Mouse (Mus musculus): ENCODE data around the gene Castor2. TPM values are rescaled to one million over a fixed set of nuclear protein-coding genes. Genes with fewer than 3 reads are reported as not detected.

Gene Castor2
- total and polyA plus RNA-seq, 3 experiments, result 0.35 to 3.9 (median 1.3) TPM

GRCm38 (mm10) chr5:134175696-134176095, 76.2 kb downstream of the Castor2 start:
- peak; percentile 54 for DNase-seq (ENCODE audit: extremely low read depth)
- Histone ChIP-seq H3K4me1 (ENCODE audit: control insufficient read depth in 1 of 2, insufficient read depth in 2 of 2) (peaks cover 4 to 46% of the 10 kb centered on the region in 2 experiments; a peak in 3 of 4 replicates), H3K4me2 (ENCODE audit: insufficient read depth, low read depth, poor library complexity, severe bottlenecking) (peak overlapping the region; percentile 83), H3K27me3 (replicated peaks) (no peaks in the 10 kb centered on the region), H3K79me2 (replicated peaks; ENCODE audit: control insufficient read depth, extremely low read depth, insufficient read depth, poor library complexity, severe bottlenecking) (peaks cover 18% of the 10 kb centered on the region), H3K9ac (ENCODE audit: insufficient read depth, low read depth) (peak overlapping the region; percentile 81), H3K27ac (ENCODE audit: insufficient read depth, low read depth) (peak overlapping the region; percentile 55; the same call in 1 of the 2 replicates), H3K4me3 (replicated peaks in 1 of 3; ENCODE audit: low read depth in 2 of 3, low read length in 2 of 3, poor library complexity in 1 of 3) (peak overlapping the region; percentile 81 to 96 (median 92)), H3K9me3 (replicated peaks; ENCODE audit: low read length) (no peaks in the 10 kb centered on the region), H3K36me3 (replicated peaks in 1 of 2; ENCODE audit: control insufficient read depth in 1 of 2, insufficient read depth in 1 of 2, low read length in 1 of 2) (peaks cover 16 to 36% of the 10 kb centered on the region in 2 experiments)
- in situ Hi-C loops (cut with MboI; ENCODE audit: low pct_ligation_motif_present, low pct_unique_long_range_greater_than_20kb, low sequenced_read_pairs) (no loop called here), dilution Hi-C loops (cut with MboI; ENCODE audit: extremely low pct_ligation_motif_present, extremely low pct_unique_long_range_greater_than_20kb, low sequenced_read_pairs) (no loop called here)
- TF ChIP-seq PAX5 (IDR thresholded peaks at IDR 0.05; ENCODE audit: low read length), result no peak
- peak; percentile 77; the same call in 1 of the 2 replicates for TF ChIP-seq TBP (conservative IDR thresholded peaks at IDR 0.05; ENCODE audit: low read depth, low read length)

GRCm38 (mm10) chr5:134176169-134176881, 76.8 kb downstream of the Castor2 start, which contains the start of gene Rcc1l:
Rcc1l (minus strand) TSS chr5:134176774.
- DNase-seq (ENCODE audit: extremely low read depth), result peak; percentile 91
- H3K9me3 ChIP-seq (replicated peaks; ENCODE audit: low read length), result no peaks in the 10 kb centered on the region
- in situ Hi-C loops (cut with MboI; ENCODE audit: low pct_ligation_motif_present, low pct_unique_long_range_greater_than_20kb, low sequenced_read_pairs), result no loop called here
- peaks cover 4 to 46% of the 10 kb centered on the region in 2 experiments; a peak in 3 of 4 replicates for H3K4me1 ChIP-seq (ENCODE audit: control insufficient read depth in 1 of 2, insufficient read depth in 2 of 2)
- H3K9ac ChIP-seq (ENCODE audit: insufficient read depth, low read depth), result peak within 1 kb of the TSS; percentile 81
- no peaks in the 10 kb centered on the region for H3K27me3 ChIP-seq (replicated peaks)
- dilution Hi-C loops (cut with MboI; ENCODE audit: extremely low pct_ligation_motif_present, extremely low pct_unique_long_range_greater_than_20kb, low sequenced_read_pairs), result no loop called here
- H3K4me3 ChIP-seq (replicated peaks in 1 of 3; ENCODE audit: low read depth in 2 of 3, low read length in 2 of 3, poor library complexity in 1 of 3), result peak within 1 kb of the TSS; percentile 81 to 96 (median 92)
- peaks cover 18% of the 10 kb centered on the region for H3K79me2 ChIP-seq (replicated peaks; ENCODE audit: control insufficient read depth, extremely low read depth, insufficient read depth, poor library complexity, severe bottlenecking)
- H3K36me3 ChIP-seq (replicated peaks in 1 of 2; ENCODE audit: control insufficient read depth in 1 of 2, insufficient read depth in 1 of 2, low read length in 1 of 2), result peaks cover 13 to 30% of the 10 kb centered on the region in 2 experiments
- peak within 1 kb of the TSS; percentile 83 for H3K4me2 ChIP-seq (ENCODE audit: insufficient read depth, low read depth, poor library complexity, severe bottlenecking)
- peak within 1 kb of the TSS; percentile 55 for H3K27ac ChIP-seq (ENCODE audit: insufficient read depth, low read depth)
- TF ChIP-seq MYC (IDR thresholded peaks at IDR 0.05; ENCODE audit: low read depth, low read length) (peak; percentile 69), RAD21 (IDR thresholded peaks at IDR 0.05; ENCODE audit: low read depth, low read length) (no peak), SIN3A (IDR thresholded peaks at IDR 0.05; ENCODE audit: low read length) (peak; percentile 97), ETS1 (conservative IDR thresholded peaks at IDR 0.05; ENCODE audit: low read depth, low read length) (no peak), SMC3 (IDR thresholded peaks at IDR 0.05; ENCODE audit: low read depth, low read length) (no peak), EP300 (IDR thresholded peaks at IDR 0.05; ENCODE audit: low read length) (no peak), POLR2AphosphoS2 (IDR thresholded peaks at IDR 0.05; ENCODE audit: low read depth, low read length) (peak; percentile 55; the same call in 1 of the 2 replicates), MAZ (IDR thresholded peaks at IDR 0.05; ENCODE audit: low read depth, low read length) (no peak), USF1 (IDR thresholded peaks at IDR 0.05; ENCODE audit: low read depth, low read length) (no peak), USF2 (conservative IDR thresholded peaks at IDR 0.05; ENCODE audit: low read depth, low read length) (no peak), ZNF384 (IDR thresholded peaks at IDR 0.05; ENCODE audit: low read depth, low read length) (no peak), ZKSCAN1 (IDR thresholded peaks at IDR 0.05; ENCODE audit: borderline replicate concordance, low read depth, low read length) (no peak), ELF1 (IDR thresholded peaks at IDR 0.05; ENCODE audit: low read depth, low read length) (peak; percentile 74), UBTF (IDR thresholded peaks at IDR 0.05; ENCODE audit: low read depth, low read length) (peak; percentile 86; the same call in 1 of the 2 replicates), IRF4 (IDR thresholded peaks at IDR 0.05; ENCODE audit: low read depth, low read length) (no peak), BHLHE40 (IDR thresholded peaks at IDR 0.05; ENCODE audit: low read depth, low read length) (no peak), NELFE (IDR thresholded peaks at IDR 0.05; ENCODE audit: low read depth, low read length) (peak; percentile 40), MXI1 (IDR thresholded peaks at IDR 0.05; ENCODE audit: low read depth, low read length) (peak; percentile 100), ZC3H11A (IDR thresholded peaks at IDR 0.05; ENCODE audit: low read depth, low read length) (no peak), TCF12 (IDR thresholded peaks at IDR 0.05; ENCODE audit: low read depth, low read length) (peak; percentile 88; the same call in 1 of the 2 replicates), PAX5 (IDR thresholded peaks at IDR 0.05; ENCODE audit: low read length) (no peak), JUND (conservative IDR thresholded peaks at IDR 0.05; ENCODE audit: low read depth, low read length) (no peak), JUN (IDR thresholded peaks at IDR 0.05; ENCODE audit: insufficient read depth, low read depth, low read length) (no peak), GABPA (IDR thresholded peaks at IDR 0.05; ENCODE audit: insufficient replicate concordance, low read depth, low read length) (peak; percentile 63; the same call in 1 of the 2 replicates), CHD1 (IDR thresholded peaks at IDR 0.05; ENCODE audit: low read depth, low read length) (no peak; the same call in 1 of the 2 replicates), ZMIZ1 (IDR thresholded peaks at IDR 0.05; ENCODE audit: low read depth, low read length) (peak; percentile 60), CHD2 (IDR thresholded peaks at IDR 0.05; ENCODE audit: low read length) (peak; percentile 99), RCOR1 (conservative IDR thresholded peaks at IDR 0.05; ENCODE audit: low read depth, low read length) (peak; percentile 100), TBP (conservative IDR thresholded peaks at IDR 0.05; ENCODE audit: low read depth, low read length) (peak; percentile 64; the same call in 1 of the 2 replicates), MEF2A (IDR thresholded peaks at IDR 0.05; ENCODE audit: borderline replicate concordance, low read depth, low read length) (peak; percentile 61; the same call in 1 of the 2 replicates)
